Mouse (Mus musculus) midbrain, embryonic 11.5 days (tissue): ENCODE measurements around the gene Mast4. TPM values are rescaled to one million over a fixed set of nuclear protein-coding genes. Genes with fewer than 3 reads are reported as not detected.

Source experiments
- ATAC-seq: fragments of 200-750 bp; cut with Nextera tagmentation; 2 replicates; pipeline ENCODE4 v1.8.0; 2017; ENCODE audit warnings: moderate TSS enrichment, moderate library complexity; ENCODE audit not compliant: low FRiP score
- DNase-seq: peaks from one replicate; pipeline ENCODE4 v3.0.0; 2015; ENCODE audit warnings: low spot score; ENCODE audit errors: missing footprints
- H3K27ac ChIP-seq: fragments of 300-500 bp; sonication (generic); 2 replicates; pipeline ENCODE4 v1.5.1; 2014; ENCODE audit warnings: low read depth, low read length
- H3K27me3 ChIP-seq: fragments of 300-500 bp; sonication (generic); 2 replicates; pipeline ENCODE4 v1.6.1; 2014; ENCODE audit warnings: mild to moderate bottlenecking, low read length, moderate library complexity, mixed read lengths; ENCODE audit not compliant: control insufficient read depth, insufficient read depth
- H3K36me3 ChIP-seq: fragments of 300-500 bp; sonication (generic); 2 replicates; pipeline ENCODE4 v1.6.1; 2014; ENCODE audit warnings: mild to moderate bottlenecking, low read length, moderate library complexity, mixed read lengths; ENCODE audit not compliant: control insufficient read depth, insufficient read depth
- H3K4me1 ChIP-seq: fragments of 300-500 bp; sonication (generic); 2 replicates; pipeline ENCODE4 v1.6.1; 2014; ENCODE audit warnings: low read length; ENCODE audit not compliant: control insufficient read depth, insufficient read depth
- H3K4me2 ChIP-seq: fragments of 300-500 bp; sonication (generic); 2 replicates; pipeline ENCODE4 v1.6.1; 2014; ENCODE audit warnings: mild to moderate bottlenecking, moderate library complexity
- H3K4me3 ChIP-seq: fragments of 300-500 bp; sonication (generic); 2 replicates; pipeline ENCODE4 v1.5.1; 2014; ENCODE audit warnings: low read depth, low read length
- H3K9ac ChIP-seq: fragments of 300-500 bp; sonication (generic); 2 replicates; pipeline ENCODE4 v1.6.1; 2014; ENCODE audit warnings: low read length
- H3K9me3 ChIP-seq: fragments of 300-500 bp; sonication (generic); 2 replicates; pipeline ENCODE4 v1.6.1; 2016; ENCODE audit warnings: low read length; ENCODE audit not compliant: control insufficient read depth
- WGBS: fragments of 180-500 bp; shearing (Covaris S2); extraction: QIAGEN DNeasy Blood & Tissue Kit; methylation state at CpG from one replicate; pipeline ENCODE4 v1.1.7; 2014; 5-methylcytosine and 5-hydroxymethylcytosine counted together
- polyA plus RNA-seq: library from polyadenylated mRNA; unstranded; fragments of >200 nt; fragmentation: Nextera tagmentation; extraction: Ambion mirVana; gene quantifications from 2 replicates; pipeline ENCODE4 v1.2.1, GENCODE M21; 2014

The Mast4 gene
- polyA plus RNA-seq, 1 experiment from 2014 or later = 20.4 TPM

GRCm38 (mm10) chr13:103201016-103201760 lies 133.1 kb downstream of the Mast4 start:
- Histone ChIP-seq H3K9me3 (no peaks in the 10 kb centered on the region), H3K9ac (no peak overlapping the region), H3K36me3 (no peaks in the 10 kb centered on the region), H3K27me3 (no peaks in the 10 kb centered on the region), H3K4me2 (no peak overlapping the region), H3K27ac (no peak overlapping the region), H3K4me1 (no peaks in the 10 kb centered on the region; the same call in 1 of the 2 replicates), H3K4me3 (no peak overlapping the region)
- ATAC-seq (no peak), DNase-seq (no peak)
- WGBS = 75% methylated on average over 10 of the region's 10 CpGs

- no peaks in the 10 kb centered on the region for H3K36me3 ChIP-seq
- H3K4me1 ChIP-seq = no peaks in the 10 kb centered on the region; the same call in 1 of the 2 replicates
- ATAC-seq = no peak
- H3K4me3 ChIP-seq = no peak overlapping the region
- no peaks in the 10 kb centered on the region for H3K9me3 ChIP-seq
- no peak overlapping the region for H3K4me2 ChIP-seq
- DNase-seq = no peak
- WGBS = 74% methylated on average over 2 of the region's 2 CpGs
- H3K27me3 ChIP-seq = no peaks in the 10 kb centered on the region
- H3K9ac ChIP-seq = no peak overlapping the region
- H3K27ac ChIP-seq = no peak overlapping the region
These were observed 134.3 kb downstream of the Mast4 start for GRCm38 (mm10) chr13:103199823-103200660.

GRCm38 (mm10) chr13:103198210-103198940 lies 135.9 kb downstream of the Mast4 start:
- Histone ChIP-seq H3K27me3 (no peaks in the 10 kb centered on the region), H3K36me3 (no peaks in the 10 kb centered on the region), H3K4me1 (no peaks in the 10 kb centered on the region; the same call in 1 of the 2 replicates), H3K4me2 (no peak overlapping the region), H3K9me3 (no peaks in the 10 kb centered on the region), H3K27ac (peak overlapping the region; percentile 14; the same call in 1 of the 2 replicates), H3K4me3 (no peak overlapping the region), H3K9ac (no peak overlapping the region)
- ATAC-seq (peak; percentile 64; the same call in 1 of the 2 replicates), DNase-seq (no peak)
- 83% methylated on average over 9 of the region's 9 CpGs for WGBS

- Histone ChIP-seq H3K27ac (no peak overlapping the region), H3K9ac (no peak overlapping the region), H3K27me3 (no peaks in the 10 kb centered on the region), H3K36me3 (no peaks in the 10 kb centered on the region), H3K4me2 (no peak overlapping the region), H3K4me1 (no peaks in the 10 kb centered on the region), H3K9me3 (no peaks in the 10 kb centered on the region), H3K4me3 (no peak overlapping the region)
- DNase-seq (no peak), ATAC-seq (no peak)
- 84% methylated on average over 5 of the region's 5 CpGs for WGBS
These were observed 138.0 kb downstream of the Mast4 start for GRCm38 (mm10) chr13:103196307-103196706.

GRCm38 (mm10) chr13:103195847-103196246 lies 138.4 kb downstream of the Mast4 start:
- Histone ChIP-seq H3K9me3 (no peaks in the 10 kb centered on the region), H3K36me3 (no peaks in the 10 kb centered on the region), H3K9ac (no peak overlapping the region), H3K4me1 (no peaks in the 10 kb centered on the region), H3K4me2 (no peak overlapping the region), H3K4me3 (no peak overlapping the region), H3K27me3 (no peaks in the 10 kb centered on the region), H3K27ac (no peak overlapping the region)
- 75% methylated on average over 3 of the region's 3 CpGs for WGBS
- DNase-seq (no peak), ATAC-seq (no peak)

GRCm38 (mm10) chr13:103183566-103183965 lies 150.7 kb downstream of the Mast4 start:
- Histone ChIP-seq H3K4me1 (no peaks in the 10 kb centered on the region), H3K36me3 (no peaks in the 10 kb centered on the region), H3K27me3 (no peaks in the 10 kb centered on the region), H3K27ac (no peak overlapping the region), H3K9me3 (no peaks in the 10 kb centered on the region), H3K4me2 (no peak overlapping the region), H3K4me3 (no peak overlapping the region), H3K9ac (no peak overlapping the region)
- ATAC-seq (no peak), DNase-seq (no peak)
- 87% methylated on average over 5 of the region's 5 CpGs for WGBS

- ATAC-seq (no peak), DNase-seq (no peak)
- 97% methylated on average over 9 of the region's 9 CpGs for WGBS
- no peaks in the 10 kb centered on the region for H3K4me1 ChIP-seq
- H3K27me3 ChIP-seq = no peaks in the 10 kb centered on the region
- no peaks in the 10 kb centered on the region for H3K36me3 ChIP-seq
- no peaks in the 10 kb centered on the region for H3K9me3 ChIP-seq
- no peak overlapping the region for H3K4me3 ChIP-seq
- H3K27ac ChIP-seq = no peak overlapping the region
- H3K9ac ChIP-seq = no peak overlapping the region
- no peak overlapping the region for H3K4me2 ChIP-seq
These were observed 152.5 kb downstream of the Mast4 start for GRCm38 (mm10) chr13:103181836-103182235.

- H3K4me3 ChIP-seq = no peak overlapping the region
- 57% methylated on average over 7 of the region's 7 CpGs for whole genome bisulfite sequencing
- H3K9ac ChIP-seq = no peak overlapping the region
- no peaks in the 10 kb centered on the region for H3K36me3 ChIP-seq
- no peaks in the 10 kb centered on the region for H3K9me3 ChIP-seq
- no peak overlapping the region for H3K27ac ChIP-seq
- no peaks in the 10 kb centered on the region; the same call in 1 of the 2 replicates for H3K4me1 ChIP-seq
- H3K27me3 ChIP-seq = no peaks in the 10 kb centered on the region
- ATAC-seq = no peak
- H3K4me2 ChIP-seq = no peak overlapping the region
- DNase-seq = no peak
These were observed 157.4 kb downstream of the Mast4 start for GRCm38 (mm10) chr13:103176871-103177270.
